Mouse (Mus musculus) kidney, adult 2 months (tissue): ENCODE data around the gene Akap7. TPM values are rescaled to one million over a fixed set of nuclear protein-coding genes. Genes with fewer than 3 reads are reported as not detected.
A peak's percentile ranks its signal among the peaks of the same experiment; 100 is the strongest.

Experiments
- DNase-seq: peaks from one replicate; pipeline ENCODE4 v3.0.0; 2021
- H3K27ac ChIP-seq: fragments of 200-500 bp; 2 replicates; pipeline ENCODE4 v1.5.1; 2012; ENCODE audit warnings: low read depth, low read length, control low read depth, inconsistent platforms; ENCODE audit not compliant: insufficient read depth
- H3K27me3 ChIP-seq: fragments of 200-500 bp; replicated peaks from 2 replicates; pipeline ENCODE4 v1.6.1; 2012; ENCODE audit warnings: mild to moderate bottlenecking, moderate library complexity, low read length, inconsistent platforms; ENCODE audit not compliant: control insufficient read depth, insufficient read depth
- H3K36me3 ChIP-seq: fragments of 200-500 bp; 2 replicates; pipeline ENCODE4 v1.6.1; 2012; ENCODE audit warnings: mild to moderate bottlenecking, moderate library complexity, low read length, inconsistent platforms; ENCODE audit not compliant: control insufficient read depth, insufficient read depth
- H3K4me1 ChIP-seq: fragments of 200-500 bp; 2 replicates; pipeline ENCODE4 v1.6.1; 2011; ENCODE audit warnings: low read length; ENCODE audit not compliant: control insufficient read depth, insufficient read depth
- H3K4me3 ChIP-seq: fragments of 200-500 bp; 2 replicates; pipeline ENCODE4 v1.5.1; 2011; ENCODE audit warnings: mild to moderate bottlenecking, low read depth, low read length, control low read depth; ENCODE audit not compliant: insufficient read depth
- CTCF ChIP-seq: fragments of 200-500 bp; conservative IDR thresholded peaks from 2 replicates; pipeline ENCODE4 v1.5.1; 2011; ENCODE audit warnings: low read depth, mild to moderate bottlenecking, control low read depth, low read length, moderate library complexity, mixed read lengths; ENCODE audit not compliant: insufficient read depth, insufficient read length
- POLR2A ChIP-seq: fragments of 200-500 bp; IDR thresholded peaks from one replicate; pipeline ENCODE4 v1.6.1; 2011; ENCODE audit warnings: low read depth, low read length, control low read depth
- WGBS: fragments of 180-500 bp; shearing (Covaris S2); methylation state at CpG from one replicate; pipeline ENCODE4 v1.1.7; 2018; 5-methylcytosine and 5-hydroxymethylcytosine counted together
- polyA plus RNA-seq: library from polyadenylated mRNA; depleted of rRNA; stranded (reverse); fragments of >200 nt; gene quantifications from 2 replicates; pipeline ENCODE4 v1.2.3, GENCODE M21; 2012

The Akap7 gene
- polyA plus RNA-seq, 1 experiment = 9.8 TPM

GRCm38 (mm10) chr10:25330094-25330493 lies 22.4 kb upstream of the Akap7 start:
- H3K4me1 ChIP-seq = no peaks in the 10 kb centered on the region
- H3K27ac ChIP-seq = no peak overlapping the region
- DNase-seq = no peak
- no peaks in the 10 kb centered on the region; the same call in 1 of the 2 replicates for H3K27me3 ChIP-seq
- no peaks in the 10 kb centered on the region for H3K36me3 ChIP-seq
- H3K4me3 ChIP-seq = no peak overlapping the region
- TF ChIP-seq POLR2A = no peak
- no peak for TF ChIP-seq CTCF
- WGBS = 63% methylated on average over 7 of the region's 7 CpGs

- H3K27me3 ChIP-seq = no peaks in the 10 kb centered on the region; the same call in 1 of the 2 replicates
- H3K36me3 ChIP-seq = no peaks in the 10 kb centered on the region
- no peak for DNase-seq
- TF ChIP-seq CTCF (no peak), POLR2A (no peak)
- no peaks in the 10 kb centered on the region for H3K4me1 ChIP-seq
- no peak overlapping the region for H3K4me3 ChIP-seq
- WGBS = 87% methylated on average over 6 of the region's 6 CpGs
- H3K27ac ChIP-seq = no peak overlapping the region
Measured at GRCm38 (mm10) chr10:25327511-25327910, 19.8 kb upstream of the Akap7 start.

DNA sequence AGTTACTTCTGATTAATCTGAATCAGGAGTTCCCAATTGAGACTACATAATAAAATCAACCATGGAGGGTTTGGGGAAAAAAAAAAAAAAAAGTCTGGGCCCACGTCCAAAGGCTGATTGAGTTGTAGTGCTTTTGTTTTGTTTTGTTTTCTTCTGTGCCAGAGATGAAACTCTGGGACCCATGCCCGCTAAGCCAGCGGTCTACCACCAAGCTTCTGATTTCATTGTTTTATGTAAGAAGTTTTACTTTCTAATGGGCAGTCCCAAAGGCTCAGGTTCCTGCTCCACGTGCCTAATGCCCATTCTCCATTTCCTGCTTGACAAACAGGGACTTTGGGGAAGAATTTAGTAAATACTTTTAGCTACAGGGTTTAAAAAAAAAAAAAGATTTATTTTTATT lies 18.0 kb upstream of the Akap7 start:
- Histone ChIP-seq H3K4me3 (no peak overlapping the region), H3K27ac (no peak overlapping the region), H3K4me1 (no peaks in the 10 kb centered on the region), H3K36me3 (no peaks in the 10 kb centered on the region), H3K27me3 (no peaks in the 10 kb centered on the region; the same call in 1 of the 2 replicates)
- WGBS = 45% methylated on average over 4 of the region's 4 CpGs
- peak; percentile 49 for DNase-seq
- TF ChIP-seq CTCF (no peak), POLR2A (no peak)

DNA sequence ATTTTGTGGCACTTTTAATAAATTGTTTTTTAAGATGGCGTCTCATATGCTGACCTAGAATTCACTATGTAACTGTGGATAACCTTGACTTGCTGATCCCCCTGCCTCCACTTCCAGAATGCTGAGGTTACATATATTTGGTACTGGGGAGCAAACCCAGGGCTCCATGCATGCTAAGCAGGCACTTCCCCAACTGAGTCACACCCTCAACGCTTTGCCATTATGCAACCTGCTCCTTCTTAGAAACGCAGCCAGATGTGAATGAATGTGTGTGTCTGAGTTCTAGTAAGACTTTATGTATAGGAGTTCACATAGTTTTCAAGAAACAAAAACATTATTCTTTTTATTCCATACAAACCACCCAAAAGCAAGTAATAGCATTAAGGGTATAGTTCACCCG lies 13.5 kb upstream of the Akap7 start:
- TF ChIP-seq POLR2A = no peak
- no peak for TF ChIP-seq CTCF
- no peak for DNase-seq
- H3K27me3 ChIP-seq = no peaks in the 10 kb centered on the region
- no peaks in the 10 kb centered on the region for H3K36me3 ChIP-seq
- WGBS = 89% methylated on average over 4 of the region's 4 CpGs
- H3K4me1 ChIP-seq = no peaks in the 10 kb centered on the region
- H3K27ac ChIP-seq = no peak overlapping the region
- H3K4me3 ChIP-seq = no peak overlapping the region

DNA sequence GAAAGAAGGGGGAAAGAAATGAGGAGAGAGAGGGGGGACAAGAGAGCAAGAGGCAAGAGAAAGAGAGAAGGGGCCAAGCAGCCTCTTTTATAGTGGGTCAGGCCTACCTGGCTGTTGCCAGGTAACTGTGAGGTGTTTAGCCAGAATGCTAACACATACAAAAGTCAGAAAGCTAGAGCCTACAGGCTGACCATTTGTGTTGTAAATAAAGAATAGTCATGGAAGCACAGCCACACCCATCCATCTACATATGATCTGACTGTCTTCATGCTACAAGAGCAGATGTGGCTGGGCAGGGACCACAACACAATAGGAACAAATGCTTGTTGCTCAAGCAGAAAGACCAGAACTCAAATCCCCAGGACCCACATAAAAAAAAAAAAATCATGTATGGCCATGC lies 11.9 kb upstream of the Akap7 start:
- TF ChIP-seq CTCF (no peak), POLR2A (no peak)
- Histone ChIP-seq H3K36me3 (no peaks in the 10 kb centered on the region), H3K4me1 (no peaks in the 10 kb centered on the region), H3K4me3 (no peak overlapping the region), H3K27ac (no peak overlapping the region), H3K27me3 (no peaks in the 10 kb centered on the region)
- DNase-seq = no peak

GRCm38 (mm10) chr10:25318405-25318804 lies 10.7 kb upstream of the Akap7 start:
- Histone ChIP-seq H3K4me3 (no peak overlapping the region), H3K27me3 (no peaks in the 10 kb centered on the region), H3K36me3 (no peaks in the 10 kb centered on the region), H3K4me1 (no peaks in the 10 kb centered on the region), H3K27ac (no peak overlapping the region)
- peak; percentile 4 for DNase-seq
- no peak for TF ChIP-seq POLR2A
- TF ChIP-seq CTCF = no peak
- WGBS = 74% methylated on average over 5 of the region's 5 CpGs

- Histone ChIP-seq H3K4me3 (no peak overlapping the region), H3K4me1 (no peaks in the 10 kb centered on the region), H3K36me3 (no peaks in the 10 kb centered on the region), H3K27me3 (no peaks in the 10 kb centered on the region), H3K27ac (no peak overlapping the region)
- DNase-seq = no peak
- TF ChIP-seq POLR2A = no peak
- TF ChIP-seq CTCF = no peak
Measured at GRCm38 (mm10) chr10:25317665-25318064, 10.0 kb upstream of the Akap7 start.
